14 mouse cellular contexts compared by ENCODE assay signal in genomic region chr17:29258025-29258558, GRCm38 (mm10). TPM values are rescaled to one million over a fixed set of nuclear protein-coding genes. Genes with fewer than 3 reads are reported as not detected.
DNase-seq lines count a peak whose midpoint lies in the region; ATAC-seq and TF ChIP-seq lines count a peak whose summit lies in the region.
"Had no signal": no experiment of that assay in that cellular context is flagged by ENCODE, and none has a peak within 500 bp of the region (broad histone marks: within the 10 kb centered on the region; RNA-seq: fewer than 3 reads in every experiment).

No protein-coding gene starts in this region.

- DNase-seq in forebrain, embryonic 10.5 days (ENCODE audit: extremely low spot score, low spot score) = no peak
- no peak for DNase-seq in forebrain, embryonic 11.5 days (ENCODE audit: low spot score)
- DNase-seq in hindbrain, embryonic 11.5 days (ENCODE audit: low spot score) = peak; percentile 19
- no peak for DNase-seq in ES-E14 (ENCODE audit: low read depth, low spot score)
- DNase-seq in adrenal gland, adult 18-20 months (ENCODE audit: low spot score in 2 of 2) = no peak
- no peak for DNase-seq in retina, postnatal 1 day
- DNase-seq: cerebellum, adult 11 months; forebrain, postnatal 0 days; kidney, postnatal 10 days had no signal

- in situ Hi-C loops in ES-E14 (cut with MboI; ENCODE audit: low sequenced_read_pairs in 2 of 2, unreplicated experiment in 2 of 2) = no loop called here

- no peak overlapping the region for H3K4me2 ChIP-seq in forebrain, embryonic 11.5 days (ENCODE audit: low read depth, low read length, severe bottlenecking)
- no peak overlapping the region for H3K4me2 ChIP-seq in hindbrain, embryonic 11.5 days (replicated peaks; ENCODE audit: low read depth, low read length)
- no peak overlapping the region for H3K4me2 ChIP-seq in hindbrain, embryonic 16.5 days (ENCODE audit: low read length)
- no peak overlapping the region for H3K4me2 ChIP-seq in intestine, postnatal 0 days (replicated peaks; ENCODE audit: low read depth)
- H3K4me2 ChIP-seq: midbrain, embryonic 12.5 days had no signal

- H3K4me3 ChIP-seq in forebrain, embryonic 10.5 days = no peak overlapping the region
- no peak overlapping the region for H3K4me3 ChIP-seq in forebrain, embryonic 11.5 days (ENCODE audit: low read depth, low read length)
- H3K4me3 ChIP-seq in hindbrain, embryonic 11.5 days (ENCODE audit: low read depth, low read length) = no peak overlapping the region
- H3K4me3 ChIP-seq in hindbrain, embryonic 16.5 days (ENCODE audit: low read length) = no peak overlapping the region
- H3K4me3 ChIP-seq in ES-E14 (ENCODE audit: insufficient read depth in 1 of 2, low read depth in 1 of 2, low read length in 2 of 2, poor library complexity in 1 of 2, severe bottlenecking in 1 of 2) = no peak overlapping the region; a peak in 1 of 4 replicates
- H3K4me3 ChIP-seq in intestine, postnatal 0 days (ENCODE audit: low read depth, low read length) = no peak overlapping the region
- H3K4me3 ChIP-seq: left cerebral cortex, adult 2 months; midbrain, embryonic 12.5 days had no signal

- H3K9me3 ChIP-seq in forebrain, embryonic 10.5 days = no peaks in the 10 kb centered on the region
- H3K9me3 ChIP-seq in forebrain, embryonic 11.5 days (ENCODE audit: control insufficient read depth, low read length) = no peaks in the 10 kb centered on the region
- H3K9me3 ChIP-seq in hindbrain, embryonic 11.5 days (ENCODE audit: control insufficient read depth, low read length) = no peaks in the 10 kb centered on the region
- H3K9me3 ChIP-seq in hindbrain, embryonic 16.5 days (ENCODE audit: control insufficient read depth, low read length) = no peaks in the 10 kb centered on the region
- H3K9me3 ChIP-seq in ES-E14 (ENCODE audit: control insufficient read depth, insufficient read depth, low read depth, low read length) = no peaks in the 10 kb centered on the region
- H3K9me3 ChIP-seq in intestine, postnatal 0 days (ENCODE audit: control insufficient read depth) = no peaks in the 10 kb centered on the region
- H3K9me3 ChIP-seq: midbrain, embryonic 12.5 days had no signal

- peaks cover 89% of the 10 kb centered on the region for H3K36me3 ChIP-seq in forebrain, embryonic 10.5 days (replicated peaks)
- H3K36me3 ChIP-seq in forebrain, embryonic 11.5 days (ENCODE audit: control insufficient read depth, insufficient read depth, low read length) = no peaks in the 10 kb centered on the region; the same call in 1 of the 2 replicates
- no peaks in the 10 kb centered on the region for H3K36me3 ChIP-seq in hindbrain, embryonic 11.5 days (ENCODE audit: control insufficient read depth, insufficient read depth, low read length)
- H3K36me3 ChIP-seq in hindbrain, embryonic 16.5 days (ENCODE audit: control insufficient read depth, insufficient read depth, low read length) = peaks cover 15% of the 10 kb centered on the region
- peaks cover 56% of the 10 kb centered on the region for H3K36me3 ChIP-seq in ES-E14 (ENCODE audit: control insufficient read depth, insufficient read depth, low read length, poor library complexity, severe bottlenecking)
- peaks cover 43% of the 10 kb centered on the region for H3K36me3 ChIP-seq in intestine, postnatal 0 days (ENCODE audit: control insufficient read depth, insufficient read depth)

- 0 out of 2 replicates have a peak overlapping the region, but pooled peaks have one; percentile 11 for H3K27ac ChIP-seq in forebrain, embryonic 10.5 days
- H3K27ac ChIP-seq in forebrain, embryonic 11.5 days (ENCODE audit: low read depth, low read length) = no peak overlapping the region
- no peak overlapping the region for H3K27ac ChIP-seq in hindbrain, embryonic 11.5 days (ENCODE audit: low read depth, low read length)
- H3K27ac ChIP-seq in hindbrain, embryonic 16.5 days (ENCODE audit: low read depth, low read length) = no peak overlapping the region; the same call in 1 of the 2 replicates
- H3K27ac ChIP-seq in ES-E14 (ENCODE audit: insufficient read depth, low read depth, low read length, poor library complexity, severe bottlenecking) = no peak overlapping the region
- peak overlapping the region; percentile 64 for H3K27ac ChIP-seq in intestine, postnatal 0 days (ENCODE audit: low read depth, low read length)
- H3K27ac ChIP-seq: left cerebral cortex, adult 2 months; liver, embryonic 14.5 days; midbrain, embryonic 12.5 days had no signal

- ATAC-seq in forebrain, embryonic 11.5 days (replicated peaks; ENCODE audit: low FRiP score) = no peak
- no peak for ATAC-seq in hindbrain, embryonic 11.5 days (ENCODE audit: low FRiP score)
- no peak for ATAC-seq in hindbrain, embryonic 16.5 days
- ATAC-seq in intestine, postnatal 0 days = peak; percentile 72
- ATAC-seq: forebrain, postnatal 0 days had no signal

- peaks cover 56% of the 10 kb centered on the region for H3K4me1 ChIP-seq in forebrain, embryonic 10.5 days
- peaks cover 8% of the 10 kb centered on the region; the same call in 1 of the 2 replicates for H3K4me1 ChIP-seq in forebrain, embryonic 11.5 days (replicated peaks; ENCODE audit: control insufficient read depth, insufficient read depth, low read length)
- 0 out of 2 replicates have a peak, but pooled peaks cover 2% of the 10 kb centered on the region for H3K4me1 ChIP-seq in hindbrain, embryonic 11.5 days (replicated peaks; ENCODE audit: control insufficient read depth, insufficient read depth, low read length)
- H3K4me1 ChIP-seq in hindbrain, embryonic 16.5 days (ENCODE audit: control insufficient read depth, insufficient read depth, low read depth, low read length) = peaks cover 9% of the 10 kb centered on the region
- peaks cover 7 to 15% of the 10 kb centered on the region in 2 experiments for H3K4me1 ChIP-seq in ES-E14 (ENCODE audit: control insufficient read depth in 2 of 2, insufficient read depth in 2 of 2, low read length in 2 of 2, poor library complexity in 1 of 2)
- H3K4me1 ChIP-seq in intestine, postnatal 0 days (replicated peaks; ENCODE audit: control insufficient read depth, insufficient read depth, low read length) = peaks cover 3% of the 10 kb centered on the region; the same call in 1 of the 2 replicates

- TF ChIP-seq CTCF in intestine, postnatal 0 days (IDR thresholded peaks at IDR 0.05; ENCODE audit: low read depth) = no peak

- H3K9ac ChIP-seq in forebrain, embryonic 11.5 days (ENCODE audit: low read length) = no peak overlapping the region
- no peak overlapping the region for H3K9ac ChIP-seq in hindbrain, embryonic 11.5 days (ENCODE audit: low read depth, low read length)
- no peak overlapping the region for H3K9ac ChIP-seq in hindbrain, embryonic 16.5 days (ENCODE audit: low read depth, low read length)
- peak overlapping the region; percentile 50; the same call in 1 of the 2 replicates for H3K9ac ChIP-seq in ES-E14 (ENCODE audit: insufficient read depth, low read depth, low read length, poor library complexity, severe bottlenecking)
- H3K9ac ChIP-seq in intestine, postnatal 0 days (ENCODE audit: low read depth, low read length) = no peak overlapping the region
- H3K9ac ChIP-seq: forebrain, postnatal 0 days; liver, embryonic 14.5 days; midbrain, embryonic 12.5 days had no signal

- H3K27me3 ChIP-seq in forebrain, embryonic 10.5 days (ENCODE audit: poor library complexity, severe bottlenecking) = no peaks in the 10 kb centered on the region
- H3K27me3 ChIP-seq in forebrain, embryonic 11.5 days (ENCODE audit: control insufficient read depth, insufficient read depth, low read length) = no peaks in the 10 kb centered on the region
- H3K27me3 ChIP-seq in hindbrain, embryonic 11.5 days (ENCODE audit: control insufficient read depth, insufficient read depth, low read length) = no peaks in the 10 kb centered on the region
- H3K27me3 ChIP-seq in hindbrain, embryonic 16.5 days (replicated peaks; ENCODE audit: control insufficient read depth, insufficient read depth, low read length) = no peaks in the 10 kb centered on the region
- H3K27me3 ChIP-seq in intestine, postnatal 0 days (replicated peaks; ENCODE audit: control insufficient read depth, insufficient read depth, low read length) = no peaks in the 10 kb centered on the region
- H3K27me3 ChIP-seq: midbrain, embryonic 12.5 days had no signal

- WGBS in forebrain, embryonic 10.5 days = 79% methylated on average over 10 of the region's 10 CpGs
- WGBS in forebrain, embryonic 11.5 days = 83% methylated on average over 10 of the region's 10 CpGs
- WGBS in hindbrain, embryonic 11.5 days = 76% methylated on average over 10 of the region's 10 CpGs
- WGBS in hindbrain, embryonic 16.5 days = 89% methylated on average over 10 of the region's 10 CpGs
- WGBS in intestine, postnatal 0 days = 47% methylated on average over 10 of the region's 10 CpGs

RNA-seq across cellular contexts. Expression of gene Ppil1, which starts 5.9 kb away (rescaled TPM):
- polyA plus RNA-seq in forebrain, embryonic 10.5 days (2016; fragmentation: Nextera tagmentation; extraction: Ambion mirVana) = 230 and 235 TPM in 2 replicates
- polyA plus RNA-seq in forebrain, embryonic 11.5 days (2014; fragmentation: Nextera tagmentation; extraction: Ambion mirVana) = 180 and 188 TPM in 2 replicates
- polyA plus RNA-seq in hindbrain, embryonic 11.5 days (2014; fragmentation: Nextera tagmentation; extraction: Ambion mirVana) = 128 and 142 TPM in 2 replicates
- 105 and 113 TPM in 2 replicates for polyA plus RNA-seq in hindbrain, embryonic 16.5 days (2015; fragmentation: Nextera tagmentation; extraction: Ambion mirVana)
- 134 and 157 TPM in 2 replicates for total RNA-seq in ES-E14 (2012; rRNA removed)
- 53.7 and 59.1 TPM in 2 replicates for polyA plus RNA-seq in intestine, postnatal 0 days (2015; fragmentation: Nextera tagmentation; extraction: Ambion mirVana)
- total RNA-seq in adrenal gland, adult 18-20 months (2021) = 10 to 100 TPM; 21.3 to 22.4 TPM

RNA-seq across cellular contexts. Expression of gene BC004004, which starts 10.5 kb away (rescaled TPM):
- polyA plus RNA-seq in forebrain, embryonic 10.5 days (2016; fragmentation: Nextera tagmentation; extraction: Ambion mirVana) = 54.6 and 56.6 TPM in 2 replicates
- 58.2 and 61.5 TPM in 2 replicates for polyA plus RNA-seq in forebrain, embryonic 11.5 days (2014; fragmentation: Nextera tagmentation; extraction: Ambion mirVana)
- 75.5 and 79.4 TPM in 2 replicates for polyA plus RNA-seq in hindbrain, embryonic 11.5 days (2014; fragmentation: Nextera tagmentation; extraction: Ambion mirVana)
- 118 and 123 TPM in 2 replicates for polyA plus RNA-seq in hindbrain, embryonic 16.5 days (2015; fragmentation: Nextera tagmentation; extraction: Ambion mirVana)
- 50.9 and 54.5 TPM in 2 replicates for total RNA-seq in ES-E14 (2012; rRNA removed)
- 111 and 116 TPM in 2 replicates for polyA plus RNA-seq in intestine, postnatal 0 days (2015; fragmentation: Nextera tagmentation; extraction: Ambion mirVana)
- 100 to 1,000 TPM; 111 to 147 TPM for total RNA-seq in adrenal gland, adult 18-20 months (2021)

RNA-seq across cellular contexts. Expression of gene Cpne5, which starts 20.1 kb away (rescaled TPM):
- polyA plus RNA-seq in forebrain, embryonic 10.5 days (2016; fragmentation: Nextera tagmentation; extraction: Ambion mirVana) = 5.3 and 6.2 TPM in 2 replicates
- 5.5 and 6.8 TPM in 2 replicates for polyA plus RNA-seq in forebrain, embryonic 11.5 days (2014; fragmentation: Nextera tagmentation; extraction: Ambion mirVana)
- polyA plus RNA-seq in hindbrain, embryonic 11.5 days (2014; fragmentation: Nextera tagmentation; extraction: Ambion mirVana) = 3.7 and 4.2 TPM in 2 replicates
- polyA plus RNA-seq in hindbrain, embryonic 16.5 days (2015; fragmentation: Nextera tagmentation; extraction: Ambion mirVana) = 48.1 and 51.2 TPM in 2 replicates
- 5.1 and 5.8 TPM in 2 replicates for total RNA-seq in ES-E14 (2012; rRNA removed)
- polyA plus RNA-seq in intestine, postnatal 0 days (2015; fragmentation: Nextera tagmentation; extraction: Ambion mirVana) = 2.7 and 3.3 TPM in 2 replicates
- total RNA-seq in adrenal gland, adult 18-20 months (2021) = under 1 TPM; 0.33 to 0.35 TPM

RNA-seq across cellular contexts. Expression of gene Pi16, which starts 59.4 kb away (rescaled TPM):
- polyA plus RNA-seq in forebrain, embryonic 10.5 days (2016; fragmentation: Nextera tagmentation; extraction: Ambion mirVana) = 0.71 and 0.73 TPM in 2 replicates
- polyA plus RNA-seq in forebrain, embryonic 11.5 days (2014; fragmentation: Nextera tagmentation; extraction: Ambion mirVana) = 0.59 and 0.72 TPM in 2 replicates
- polyA plus RNA-seq in hindbrain, embryonic 11.5 days (2014; fragmentation: Nextera tagmentation; extraction: Ambion mirVana) = 0.32 and 0.67 TPM in 2 replicates
- 2.0 and 2.4 TPM in 2 replicates for polyA plus RNA-seq in hindbrain, embryonic 16.5 days (2015; fragmentation: Nextera tagmentation; extraction: Ambion mirVana)
- total RNA-seq in ES-E14 (2012; rRNA removed) = 0.37 and 0.71 TPM in 2 replicates
- polyA plus RNA-seq in intestine, postnatal 0 days (2015; fragmentation: Nextera tagmentation; extraction: Ambion mirVana) = 0.73 and 0.76 TPM in 2 replicates
- total RNA-seq in adrenal gland, adult 18-20 months (2021) = 10 to 100 TPM; 16.8 to 52.3 TPM

Comparison
In these comparisons a context has a peak if more than half of its experiments do, and no peak if none do; other contexts are left out.
1. H3K27ac ChIP-seq: peak in forebrain, embryonic 10.5 days (single experiment) and intestine, postnatal 0 days (single experiment); none in forebrain, embryonic 11.5 days (single experiment), hindbrain, embryonic 11.5 days (single experiment), hindbrain, embryonic 16.5 days (single experiment) and ES-E14 (single experiment).